Mouse (Mus musculus) CD4-positive helper T cell, adult 2 months (primary cell): ENCODE measurements around the gene Adgrv1.
A peak's percentile ranks its signal among the peaks of the same experiment; 100 is the strongest.

Experiments used
- DNase-seq: peaks from one replicate; pipeline ENCODE4 v3.0.0-alpha.2; 2012; ENCODE audit warnings: low read depth, missing footprints, low spot score

The Adgrv1 gene

GRCm38 (mm10) chr13:81425111-81425510 lies 207.8 kb downstream of the Adgrv1 start:
- no peak for DNase-seq

- no peak for DNase-seq
Measured at GRCm38 (mm10) chr13:81424002-81424401, 209.0 kb downstream of the Adgrv1 start.

GRCm38 (mm10) chr13:81407881-81408460 lies 225.0 kb downstream of the Adgrv1 start:
- no peak for DNase-seq

- DNase-seq: no peak
Measured at GRCm38 (mm10) chr13:81402826-81403225, 230.1 kb downstream of the Adgrv1 start.

GRCm38 (mm10) chr13:81402191-81402590 lies 230.8 kb downstream of the Adgrv1 start:
- no peak for DNase-seq

- DNase-seq: no peak
Measured at GRCm38 (mm10) chr13:81401742-81402141, 231.2 kb downstream of the Adgrv1 start.

- no peak for DNase-seq
Measured at GRCm38 (mm10) chr13:81385597-81386362, 247.2 kb downstream of the Adgrv1 start.

GRCm38 (mm10) chr13:81381835-81382234 lies 251.1 kb downstream of the Adgrv1 start:
- DNase-seq: no peak

- no peak for DNase-seq
Measured at GRCm38 (mm10) chr13:81370801-81371456, 262.0 kb downstream of the Adgrv1 start.

GRCm38 (mm10) chr13:81370196-81370595 lies 262.8 kb downstream of the Adgrv1 start:
- no peak for DNase-seq

GRCm38 (mm10) chr13:81369564-81369963 lies 263.4 kb downstream of the Adgrv1 start:
- DNase-seq: peak; percentile 30

- no peak for DNase-seq
Measured at GRCm38 (mm10) chr13:81368987-81369386, 264.0 kb downstream of the Adgrv1 start.

GRCm38 (mm10) chr13:81367681-81368376 lies 265.1 kb downstream of the Adgrv1 start:
- DNase-seq: no peak

GRCm38 (mm10) chr13:81360338-81360737 lies 272.6 kb downstream of the Adgrv1 start:
- DNase-seq: no peak

GRCm38 (mm10) chr13:81358766-81359165 lies 274.2 kb downstream of the Adgrv1 start:
- no peak for DNase-seq

- no peak for DNase-seq
Measured at GRCm38 (mm10) chr13:81358365-81358764, 274.6 kb downstream of the Adgrv1 start.

- DNase-seq: no peak
Measured at GRCm38 (mm10) chr13:81357215-81357614, 275.7 kb downstream of the Adgrv1 start.

GRCm38 (mm10) chr13:81354587-81354986 lies 278.4 kb downstream of the Adgrv1 start:
- DNase-seq: no peak

GRCm38 (mm10) chr13:81352296-81352695 lies 280.7 kb downstream of the Adgrv1 start:
- DNase-seq: peak; percentile 22

- DNase-seq: peak; percentile 20
Measured at GRCm38 (mm10) chr13:81351462-81352155, 281.3 kb downstream of the Adgrv1 start.

- DNase-seq: peak; percentile 45
Measured at GRCm38 (mm10) chr13:81347261-81347980, 285.5 kb downstream of the Adgrv1 start.
